Mouse (Mus musculus) embryonic facial prominence, embryonic 12.5 days (tissue): ENCODE data around the gene Terb1. TPM values are rescaled to one million over a fixed set of nuclear protein-coding genes. Genes with fewer than 3 reads are reported as not detected.

Experiments
- ATAC-seq: fragments of 200-750 bp; cut with Nextera tagmentation; 2 replicates; pipeline ENCODE4 v1.8.0; 2017; ENCODE audit not compliant: insufficient number of reproducible peaks, insufficient read depth, low FRiP score, low TSS enrichment
- H3K27ac ChIP-seq: fragments of 300-500 bp; sonication (generic); 2 replicates; pipeline ENCODE4 v1.5.1; 2016; ENCODE audit warnings: mild to moderate bottlenecking
- H3K27me3 ChIP-seq: fragments of 300-500 bp; sonication (generic); 2 replicates; pipeline ENCODE4 v1.6.1; 2016; ENCODE audit warnings: mild to moderate bottlenecking, moderate library complexity
- H3K36me3 ChIP-seq: fragments of 300-500 bp; sonication (generic); 2 replicates; pipeline ENCODE4 v1.6.1; 2016; ENCODE audit warnings: mild to moderate bottlenecking
- H3K4me1 ChIP-seq: fragments of 300-500 bp; sonication (generic); 2 replicates; pipeline ENCODE4 v1.6.1; 2016
- H3K4me2 ChIP-seq: fragments of 300-500 bp; sonication (generic); replicated peaks from 2 replicates; pipeline ENCODE4 v1.6.1; 2016; ENCODE audit warnings: mild to moderate bottlenecking, moderate library complexity
- H3K4me3 ChIP-seq: fragments of 300-500 bp; sonication (generic); 2 replicates; pipeline ENCODE4 v1.5.1; 2016; ENCODE audit warnings: mild to moderate bottlenecking
- H3K9ac ChIP-seq: fragments of 300-500 bp; sonication (generic); 2 replicates; pipeline ENCODE4 v1.6.1; 2016; ENCODE audit warnings: mild to moderate bottlenecking, moderate library complexity
- H3K9me3 ChIP-seq: fragments of 300-500 bp; sonication (generic); 2 replicates; pipeline ENCODE4 v1.6.1; 2016; ENCODE audit warnings: mild to moderate bottlenecking, moderate library complexity
- WGBS: fragments of 180-500 bp; shearing (Covaris S2); methylation state at CpG from one replicate; pipeline ENCODE4 v1.1.7; 2016; 5-methylcytosine and 5-hydroxymethylcytosine counted together
- polyA plus RNA-seq: library from polyadenylated mRNA; unstranded; fragments of >200 nt; fragmentation: Nextera tagmentation; extraction: Ambion mirVana; gene quantifications from 2 replicates; pipeline ENCODE4 v1.2.1, GENCODE M21; 2016

Gene Terb1
- 0.24 and 0.29 TPM in 2 replicates for polyA plus RNA-seq

GRCm38 (mm10) chr8:104509061-104510006 lies at the start of gene Terb1:
Terb1 (minus strand) TSS chr8:104509910.
- ATAC-seq, result peak; percentile 67; the same call in 1 of the 2 replicates
- Histone ChIP-seq H3K9ac (peak within 1 kb of the TSS; percentile 76), H3K27me3 (no peaks in the 10 kb centered on the region), H3K27ac (no peak within 1 kb of the TSS), H3K9me3 (no peaks in the 10 kb centered on the region), H3K4me3 (peak within 1 kb of the TSS; percentile 63), H3K4me1 (peaks cover 4% of the 10 kb centered on the region; the same call in 1 of the 2 replicates), H3K36me3 (peaks cover 14% of the 10 kb centered on the region; the same call in 1 of the 2 replicates), H3K4me2 (peak within 1 kb of the TSS; percentile 100)
- WGBS, result 2% methylated on average over 64 of the region's 64 CpGs

DNA sequence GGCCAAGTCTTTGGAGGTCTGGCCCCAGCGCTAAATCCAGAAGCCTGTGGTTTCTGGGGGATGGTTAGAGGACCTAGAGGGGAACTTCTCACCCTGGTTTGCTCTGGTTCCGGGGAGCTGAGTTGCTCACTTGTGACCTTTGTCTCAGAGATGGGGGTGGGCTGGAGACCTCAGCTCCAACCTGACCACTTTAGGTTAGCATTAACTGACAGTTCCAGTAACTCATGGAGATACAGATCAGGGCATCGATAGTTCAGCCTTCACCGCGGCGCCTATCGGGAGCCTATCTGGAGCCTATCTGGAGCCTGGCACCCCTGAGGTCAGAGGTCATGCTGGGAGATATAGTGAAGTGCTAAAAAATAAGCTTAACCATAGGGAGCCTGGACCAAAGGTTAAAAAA lies 47.5 kb upstream of the Terb1 start:
- ATAC-seq, result no peak
- no peaks in the 10 kb centered on the region for H3K9me3 ChIP-seq
- H3K4me1 ChIP-seq, result no peaks in the 10 kb centered on the region
- no peaks in the 10 kb centered on the region for H3K36me3 ChIP-seq
- WGBS, result 83% methylated on average over 7 of the region's 7 CpGs
- H3K27me3 ChIP-seq, result 0 out of 2 replicates have a peak, but pooled peaks cover 2% of the 10 kb centered on the region
- no peak overlapping the region for H3K4me2 ChIP-seq
- no peak overlapping the region for H3K27ac ChIP-seq
- H3K9ac ChIP-seq, result no peak overlapping the region
- no peak overlapping the region for H3K4me3 ChIP-seq

- Histone ChIP-seq H3K4me2 (no peak overlapping the region), H3K9me3 (no peaks in the 10 kb centered on the region), H3K36me3 (no peaks in the 10 kb centered on the region), H3K4me3 (no peak overlapping the region), H3K4me1 (peaks cover 3% of the 10 kb centered on the region), H3K9ac (no peak overlapping the region), H3K27ac (no peak overlapping the region), H3K27me3 (0 out of 2 replicates have a peak, but pooled peaks cover 2% of the 10 kb centered on the region)
- ATAC-seq, result no peak
- WGBS, result 90% methylated on average over 4 of the region's 4 CpGs
Measured at GRCm38 (mm10) chr8:104555191-104555590, 45.5 kb upstream of the Terb1 start.

DNA sequence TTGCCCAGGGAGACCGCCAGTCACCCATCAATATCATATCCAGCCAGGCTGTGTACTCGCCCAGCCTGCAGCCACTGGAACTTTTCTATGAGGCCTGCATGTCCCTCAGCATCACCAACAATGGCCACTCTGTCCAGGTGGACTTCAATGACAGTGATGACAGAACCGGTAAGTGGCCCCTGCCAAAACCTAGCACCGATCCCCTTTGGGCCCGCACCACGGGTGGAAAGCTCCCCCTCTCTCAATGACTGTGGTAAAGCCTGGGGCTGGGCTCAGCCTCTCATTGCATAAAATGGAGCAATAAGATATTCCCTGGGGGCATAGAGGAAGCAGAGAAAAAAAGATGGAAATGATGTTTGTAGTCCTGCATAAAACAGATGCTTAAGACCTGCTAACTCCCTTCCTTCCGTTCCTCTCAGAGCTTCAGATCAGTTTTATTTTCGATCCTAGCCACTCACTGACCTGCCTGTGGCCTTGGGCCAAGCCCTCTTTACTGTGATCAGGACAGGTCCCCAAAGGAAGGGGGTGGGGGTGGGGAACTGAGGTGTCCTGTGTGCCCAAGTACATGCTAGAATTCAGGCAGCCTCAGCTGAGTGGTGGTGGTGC lies 33.8 kb upstream of the Terb1 start:
- Histone ChIP-seq H3K4me2 (no peak overlapping the region), H3K9ac (no peak overlapping the region), H3K9me3 (no peaks in the 10 kb centered on the region), H3K27ac (no peak overlapping the region), H3K4me3 (no peak overlapping the region), H3K36me3 (no peaks in the 10 kb centered on the region), H3K27me3 (peaks cover 59% of the 10 kb centered on the region), H3K4me1 (peaks cover 13% of the 10 kb centered on the region; the same call in 1 of the 2 replicates)
- no peak for ATAC-seq
- 74% methylated on average over 8 of the region's 8 CpGs for WGBS

DNA sequence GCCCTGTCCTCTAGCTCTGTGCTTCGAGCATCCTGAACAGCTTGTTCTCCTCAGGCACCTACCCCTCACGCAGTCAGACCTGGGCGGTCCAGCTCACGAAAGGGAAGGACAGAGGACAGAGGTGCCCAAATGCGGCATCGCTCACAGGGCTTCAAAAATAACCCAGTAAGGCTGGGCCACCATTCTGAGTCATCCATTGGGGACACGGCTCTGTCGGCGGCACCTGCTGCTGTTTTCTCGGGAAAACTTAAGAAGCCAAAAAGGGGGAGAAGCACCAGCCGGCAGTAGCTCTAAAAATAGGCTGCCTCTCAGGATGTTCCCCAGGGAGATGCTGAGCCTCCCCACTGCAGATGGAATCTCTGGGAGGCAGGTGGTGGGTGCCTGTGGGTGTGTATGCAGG lies 32.5 kb upstream of the Terb1 start:
- Histone ChIP-seq H3K9ac (no peak overlapping the region), H3K27ac (no peak overlapping the region), H3K27me3 (peaks cover 61% of the 10 kb centered on the region), H3K36me3 (no peaks in the 10 kb centered on the region), H3K4me2 (no peak overlapping the region), H3K4me1 (peaks cover 15% of the 10 kb centered on the region; the same call in 1 of the 2 replicates), H3K4me3 (no peak overlapping the region), H3K9me3 (no peaks in the 10 kb centered on the region)
- ATAC-seq, result no peak
- WGBS, result 11% methylated on average over 11 of the region's 11 CpGs

GRCm38 (mm10) chr8:104541515-104541880 lies 31.8 kb upstream of the Terb1 start:
- Histone ChIP-seq H3K36me3 (no peaks in the 10 kb centered on the region), H3K4me3 (peak overlapping the region; percentile 49), H3K4me1 (peaks cover 15% of the 10 kb centered on the region; the same call in 1 of the 2 replicates), H3K4me2 (peak overlapping the region; percentile 95), H3K27me3 (peaks cover 61% of the 10 kb centered on the region), H3K9me3 (no peaks in the 10 kb centered on the region), H3K9ac (no peak overlapping the region; the same call in 1 of the 2 replicates), H3K27ac (no peak overlapping the region)
- no peak for ATAC-seq
- 11% methylated on average over 8 of the region's 8 CpGs for WGBS

DNA sequence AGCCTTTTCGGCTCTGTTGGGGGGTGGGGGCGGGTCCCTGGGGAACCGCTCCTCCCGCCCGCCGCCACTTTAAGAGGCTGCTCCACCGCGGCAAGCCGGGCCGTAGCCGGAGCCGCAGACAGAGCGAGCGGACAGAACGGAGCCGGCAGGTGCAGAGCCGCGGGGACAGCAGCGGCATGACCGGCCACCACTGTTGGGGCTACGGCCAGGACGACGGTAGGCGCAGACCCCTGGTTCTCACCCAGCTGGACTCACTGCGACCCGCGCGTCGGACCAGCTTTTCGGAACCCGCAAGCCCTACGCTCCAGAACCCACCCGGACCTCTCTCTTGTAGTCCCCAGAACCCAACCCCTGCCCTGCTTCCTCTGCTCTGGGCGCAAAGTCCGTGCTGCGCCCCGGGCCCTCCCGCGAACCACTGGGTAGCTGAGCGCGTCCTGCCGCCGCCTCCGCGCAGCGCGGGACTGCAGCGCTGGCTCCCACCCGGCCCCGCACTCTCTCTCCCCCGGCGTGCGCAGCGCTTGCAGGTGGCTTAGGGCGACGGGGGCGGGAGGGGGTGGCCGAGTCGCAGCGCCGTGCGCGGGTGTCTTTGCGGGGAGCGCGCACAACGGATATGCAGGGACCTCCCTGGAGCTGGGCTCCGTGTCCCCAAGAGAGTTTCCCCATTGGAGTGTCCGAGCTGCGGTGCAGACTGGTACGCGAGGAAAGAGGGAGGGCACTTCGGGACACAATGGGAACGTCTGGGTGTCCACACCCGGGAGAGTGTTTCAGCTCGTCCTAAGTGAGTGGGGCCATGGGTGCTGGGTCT lies 31.2 kb upstream of the Terb1 start:
- H3K27me3 ChIP-seq, result peaks cover 61% of the 10 kb centered on the region
- H3K27ac ChIP-seq, result no peak overlapping the region
- H3K4me1 ChIP-seq, result peaks cover 15% of the 10 kb centered on the region; the same call in 1 of the 2 replicates
- under 1% methylated on average over 75 of the region's 76 CpGs for WGBS
- peak overlapping the region; percentile 49 for H3K4me3 ChIP-seq
- peak overlapping the region; percentile 47 for H3K9ac ChIP-seq
- no peak for ATAC-seq
- H3K9me3 ChIP-seq, result no peaks in the 10 kb centered on the region
- no peaks in the 10 kb centered on the region for H3K36me3 ChIP-seq
- peak overlapping the region; percentile 95 for H3K4me2 ChIP-seq

GRCm38 (mm10) chr8:104540238-104540637 lies 30.5 kb upstream of the Terb1 start:
- ATAC-seq, result no peak
- no peaks in the 10 kb centered on the region for H3K9me3 ChIP-seq
- H3K4me3 ChIP-seq, result peak overlapping the region; percentile 49
- H3K4me1 ChIP-seq, result peaks cover 18% of the 10 kb centered on the region; the same call in 1 of the 2 replicates
- 38% methylated on average over 7 of the region's 7 CpGs for WGBS
- no peaks in the 10 kb centered on the region for H3K36me3 ChIP-seq
- H3K4me2 ChIP-seq, result peak overlapping the region; percentile 95
- no peak overlapping the region for H3K27ac ChIP-seq
- no peak overlapping the region for H3K9ac ChIP-seq
- H3K27me3 ChIP-seq, result peaks cover 61% of the 10 kb centered on the region

- WGBS, result 89% methylated on average over 2 of the region's 2 CpGs
- ATAC-seq, result no peak
- H3K27me3 ChIP-seq, result peaks cover 61% of the 10 kb centered on the region
- no peaks in the 10 kb centered on the region for H3K9me3 ChIP-seq
- peaks cover 19% of the 10 kb centered on the region; the same call in 1 of the 2 replicates for H3K4me1 ChIP-seq
- H3K36me3 ChIP-seq, result no peaks in the 10 kb centered on the region
- H3K9ac ChIP-seq, result no peak overlapping the region
- no peak overlapping the region for H3K4me3 ChIP-seq
- H3K27ac ChIP-seq, result no peak overlapping the region
- H3K4me2 ChIP-seq, result no peak overlapping the region
Measured at GRCm38 (mm10) chr8:104539566-104539965, 29.9 kb upstream of the Terb1 start.

GRCm38 (mm10) chr8:104538896-104539295 lies 29.2 kb upstream of the Terb1 start:
- no peaks in the 10 kb centered on the region for H3K9me3 ChIP-seq
- peaks cover 19% of the 10 kb centered on the region; the same call in 1 of the 2 replicates for H3K4me1 ChIP-seq
- 77% methylated on average over 4 of the region's 4 CpGs for WGBS
- no peak overlapping the region for H3K9ac ChIP-seq
- H3K27ac ChIP-seq, result no peak overlapping the region
- no peak overlapping the region for H3K4me2 ChIP-seq
- no peaks in the 10 kb centered on the region for H3K36me3 ChIP-seq
- H3K27me3 ChIP-seq, result peaks cover 56% of the 10 kb centered on the region
- ATAC-seq, result no peak
- H3K4me3 ChIP-seq, result no peak overlapping the region

GRCm38 (mm10) chr8:104536028-104536427 lies 26.3 kb upstream of the Terb1 start:
- ATAC-seq, result no peak
- Histone ChIP-seq H3K27ac (no peak overlapping the region), H3K4me1 (peaks cover 28% of the 10 kb centered on the region), H3K9me3 (no peaks in the 10 kb centered on the region), H3K36me3 (no peaks in the 10 kb centered on the region), H3K9ac (no peak overlapping the region), H3K4me2 (no peak overlapping the region), H3K4me3 (no peak overlapping the region), H3K27me3 (peaks cover 27% of the 10 kb centered on the region)
- 78% methylated on average over 4 of the region's 4 CpGs for WGBS
